Mouse (Mus musculus): ENCODE data around the gene 4930558K02Rik. TPM values are rescaled to one million over a fixed set of nuclear protein-coding genes. Genes with fewer than 3 reads are reported as not detected.

Gene 4930558K02Rik
- polyA plus RNA-seq, 1 experiment from 2014 or later, result not detected

DNA sequence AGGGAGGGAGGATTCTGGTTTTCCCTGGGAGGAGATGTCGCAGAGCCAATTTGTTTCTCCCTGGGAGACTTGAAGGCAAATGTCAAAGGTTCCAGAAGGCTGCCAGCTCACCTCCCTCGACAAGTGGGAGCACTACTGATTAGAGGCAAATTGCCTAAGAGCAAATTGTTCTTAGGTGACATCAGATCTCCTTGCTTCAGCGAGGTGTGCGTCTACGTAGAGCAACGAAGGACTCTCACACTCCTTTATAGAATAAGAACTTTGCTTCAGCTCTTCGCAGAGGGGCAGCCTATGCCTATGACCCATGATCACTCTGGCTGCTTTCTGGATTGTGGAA lies 65.8 kb downstream of the 4930558K02Rik start:
- Histone ChIP-seq H3K27ac (ENCODE audit: low read depth) (no peak overlapping the region), H3K4me2 (no peak overlapping the region), H3K9me3 (ENCODE audit: low read depth, low read length) (no peaks in the 10 kb centered on the region), H3K9ac (no peak overlapping the region), H3K4me3 (ENCODE audit: low read depth, low read length) (no peak overlapping the region), H3K4me1 (ENCODE audit: insufficient read depth) (no peaks in the 10 kb centered on the region), H3K36me3 (ENCODE audit: insufficient read depth) (no peaks in the 10 kb centered on the region), H3K27me3 (ENCODE audit: insufficient read depth, low read length) (no peaks in the 10 kb centered on the region)
- peak; percentile 24 for DNase-seq
- no peak; the same call in 1 of the 2 replicates for ATAC-seq (ENCODE audit: insufficient read depth)
- WGBS, result 45% methylated on average over 7 of the region's 7 CpGs
- TF ChIP-seq CTCF (IDR thresholded peaks at IDR 0.05; ENCODE audit: low read depth), result no peak

- H3K4me1 ChIP-seq (ENCODE audit: insufficient read depth), result no peaks in the 10 kb centered on the region
- DNase-seq (no peak), ATAC-seq (ENCODE audit: insufficient read depth) (no peak)
- H3K27me3 ChIP-seq (ENCODE audit: insufficient read depth, low read length), result no peaks in the 10 kb centered on the region
- no peak for TF ChIP-seq CTCF (IDR thresholded peaks at IDR 0.05; ENCODE audit: low read depth)
- no peak overlapping the region for H3K4me3 ChIP-seq (ENCODE audit: low read depth, low read length)
- 36% methylated on average over 4 of the region's 4 CpGs for whole genome bisulfite sequencing
- no peak overlapping the region for H3K9ac ChIP-seq
- no peak overlapping the region for H3K4me2 ChIP-seq
- H3K36me3 ChIP-seq (ENCODE audit: insufficient read depth), result no peaks in the 10 kb centered on the region
- no peaks in the 10 kb centered on the region for H3K9me3 ChIP-seq (ENCODE audit: low read depth, low read length)
- no peak overlapping the region for H3K27ac ChIP-seq (ENCODE audit: low read depth)
These were observed 66.3 kb downstream of the 4930558K02Rik start for GRCm38 (mm10) chr1:161912940-161913647.

GRCm38 (mm10) chr1:161909074-161909473 lies 70.4 kb downstream of the 4930558K02Rik start:
- Histone ChIP-seq H3K4me3 (ENCODE audit: low read depth, low read length) (no peak overlapping the region), H3K4me1 (ENCODE audit: insufficient read depth) (no peaks in the 10 kb centered on the region), H3K9me3 (ENCODE audit: low read depth, low read length) (no peaks in the 10 kb centered on the region), H3K36me3 (ENCODE audit: insufficient read depth) (no peaks in the 10 kb centered on the region), H3K9ac (no peak overlapping the region), H3K4me2 (no peak overlapping the region), H3K27me3 (ENCODE audit: insufficient read depth, low read length) (no peaks in the 10 kb centered on the region), H3K27ac (ENCODE audit: low read depth) (no peak overlapping the region)
- DNase-seq (no peak), ATAC-seq (ENCODE audit: insufficient read depth) (no peak)
- TF ChIP-seq CTCF (IDR thresholded peaks at IDR 0.05; ENCODE audit: low read depth), result no peak
- WGBS, result 67% methylated on average over 8 of the region's 8 CpGs

DNA sequence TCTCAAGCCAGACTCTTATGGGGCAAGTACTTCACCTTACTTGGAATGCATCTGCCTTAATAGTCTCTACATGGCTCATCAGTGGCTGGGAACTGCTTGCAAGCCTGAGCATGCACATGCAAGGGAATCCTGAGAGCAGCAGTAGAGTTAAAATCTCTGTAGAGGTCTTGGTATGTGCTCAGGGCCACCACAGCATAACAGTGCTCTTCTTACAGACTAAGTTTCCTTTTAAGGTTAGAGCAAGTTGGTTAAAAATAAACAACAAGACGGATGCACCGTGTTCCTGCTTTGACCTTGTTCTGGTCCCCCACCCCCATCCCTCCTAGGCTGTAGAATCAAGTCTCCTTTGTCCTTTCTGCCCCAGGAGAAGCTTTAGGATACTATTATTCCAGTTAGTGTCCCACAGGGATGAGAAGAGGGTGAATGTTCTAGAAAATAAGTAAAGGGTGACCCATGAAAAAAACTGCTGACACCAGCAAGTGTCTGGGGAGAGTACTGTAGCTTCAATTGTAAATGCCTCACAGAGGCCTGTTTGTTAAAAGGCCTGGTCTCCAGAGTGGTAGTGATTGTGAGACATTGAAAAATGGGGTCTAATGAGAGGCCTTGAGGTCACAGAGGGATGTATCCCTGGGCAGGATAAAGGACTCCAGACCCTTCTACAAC lies 71.5 kb downstream of the 4930558K02Rik start:
- no peak overlapping the region for H3K4me2 ChIP-seq
- no peak overlapping the region for H3K27ac ChIP-seq (ENCODE audit: low read depth)
- WGBS, result 5% methylated on average over 2 of the region's 2 CpGs
- TF ChIP-seq CTCF (IDR thresholded peaks at IDR 0.05; ENCODE audit: low read depth), result no peak
- DNase-seq, result peak; percentile 17
- H3K9ac ChIP-seq, result no peak overlapping the region
- H3K27me3 ChIP-seq (ENCODE audit: insufficient read depth, low read length), result no peaks in the 10 kb centered on the region
- ATAC-seq (ENCODE audit: insufficient read depth), result peak; percentile 41; the same call in 1 of the 2 replicates
- H3K4me3 ChIP-seq (ENCODE audit: low read depth, low read length), result no peak overlapping the region
- H3K36me3 ChIP-seq (ENCODE audit: insufficient read depth), result no peaks in the 10 kb centered on the region
- no peaks in the 10 kb centered on the region for H3K4me1 ChIP-seq (ENCODE audit: insufficient read depth)
- no peaks in the 10 kb centered on the region for H3K9me3 ChIP-seq (ENCODE audit: low read depth, low read length)

- no peak overlapping the region for H3K4me3 ChIP-seq (ENCODE audit: low read depth, low read length)
- DNase-seq (no peak), ATAC-seq (ENCODE audit: insufficient read depth) (no peak)
- no peaks in the 10 kb centered on the region for H3K27me3 ChIP-seq (ENCODE audit: insufficient read depth, low read length)
- H3K4me1 ChIP-seq (ENCODE audit: insufficient read depth), result no peaks in the 10 kb centered on the region
- no peaks in the 10 kb centered on the region for H3K36me3 ChIP-seq (ENCODE audit: insufficient read depth)
- H3K9me3 ChIP-seq (ENCODE audit: low read depth, low read length), result no peaks in the 10 kb centered on the region
- no peak overlapping the region for H3K9ac ChIP-seq
- 78% methylated on average over 4 of the region's 4 CpGs for WGBS
- TF ChIP-seq CTCF (IDR thresholded peaks at IDR 0.05; ENCODE audit: low read depth), result no peak
- no peak overlapping the region for H3K4me2 ChIP-seq
- H3K27ac ChIP-seq (ENCODE audit: low read depth), result no peak overlapping the region
These were observed 72.3 kb downstream of the 4930558K02Rik start for GRCm38 (mm10) chr1:161907111-161907510.

DNA sequence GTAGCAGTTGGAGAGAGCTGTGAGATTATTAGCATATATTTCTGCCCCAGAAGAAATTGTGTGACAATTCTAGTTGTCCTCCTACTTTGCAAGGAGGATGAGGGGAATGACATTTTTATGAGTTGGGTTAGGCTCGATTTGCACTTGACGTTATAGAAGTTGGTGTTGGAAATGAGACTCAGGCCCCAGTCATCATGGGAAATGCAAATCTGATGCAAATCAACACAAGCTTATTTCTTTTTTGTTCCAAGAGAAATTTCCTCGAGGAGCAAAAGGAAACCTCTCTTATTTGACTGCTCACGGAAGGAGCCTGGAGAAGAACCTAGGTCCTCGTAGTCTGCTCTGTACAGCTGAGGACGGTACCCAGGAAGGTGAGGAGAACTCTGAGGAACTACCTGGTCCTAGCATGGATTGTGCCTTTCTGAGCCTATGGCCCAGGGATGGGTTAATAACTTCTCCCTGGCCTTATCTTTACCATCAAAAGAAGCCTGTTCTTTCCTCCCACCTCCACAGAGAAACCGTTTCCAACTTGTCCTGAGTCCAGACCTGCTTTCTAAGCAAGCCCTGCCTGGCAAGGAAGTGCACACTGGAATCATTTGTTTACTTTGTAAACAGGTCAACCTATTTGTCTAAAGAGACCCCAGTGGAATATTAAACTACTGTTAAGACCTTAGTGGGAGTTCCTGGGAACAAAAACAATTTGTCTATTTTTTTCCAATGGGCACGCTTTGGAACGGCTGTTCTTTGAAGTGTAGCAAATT lies 76.6 kb downstream of the 4930558K02Rik start:
- Histone ChIP-seq H3K4me3 (ENCODE audit: low read depth, low read length) (no peak overlapping the region), H3K27me3 (ENCODE audit: insufficient read depth, low read length) (no peaks in the 10 kb centered on the region), H3K9me3 (ENCODE audit: low read depth, low read length) (no peaks in the 10 kb centered on the region), H3K4me2 (no peak overlapping the region), H3K9ac (no peak overlapping the region), H3K4me1 (ENCODE audit: insufficient read depth) (no peaks in the 10 kb centered on the region), H3K27ac (ENCODE audit: low read depth) (no peak overlapping the region), H3K36me3 (ENCODE audit: insufficient read depth) (no peaks in the 10 kb centered on the region)
- ATAC-seq (ENCODE audit: insufficient read depth), result no peak
- no peak for DNase-seq
- 65% methylated on average over 9 of the region's 9 CpGs for WGBS
- no peak for TF ChIP-seq CTCF (IDR thresholded peaks at IDR 0.05; ENCODE audit: low read depth)

DNA sequence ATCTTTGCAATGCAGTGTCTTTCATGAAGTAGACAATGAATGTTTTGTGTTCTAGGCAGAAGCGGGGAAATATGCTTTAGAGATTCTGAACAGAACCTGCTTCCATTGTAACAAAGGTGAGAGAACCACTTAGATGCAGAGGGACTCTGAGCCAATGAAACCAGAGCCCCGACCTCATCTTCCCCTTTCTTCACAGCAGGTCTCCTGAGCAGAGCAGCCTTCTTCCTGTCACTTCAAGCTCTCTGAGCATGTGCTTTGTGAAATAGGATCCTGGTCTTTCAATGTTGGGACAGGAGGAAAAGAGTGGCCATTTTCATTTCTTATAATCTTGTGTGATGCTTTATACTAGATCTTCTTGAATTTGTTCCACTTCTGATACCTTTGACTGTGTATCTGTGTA lies 79.3 kb downstream of the 4930558K02Rik start:
- H3K27ac ChIP-seq (ENCODE audit: low read depth), result no peak overlapping the region
- no peaks in the 10 kb centered on the region for H3K27me3 ChIP-seq (ENCODE audit: insufficient read depth, low read length)
- TF ChIP-seq CTCF (IDR thresholded peaks at IDR 0.05; ENCODE audit: low read depth), result no peak
- WGBS, result 53% methylated on average over 2 of the region's 2 CpGs
- H3K9ac ChIP-seq, result no peak overlapping the region
- no peaks in the 10 kb centered on the region for H3K9me3 ChIP-seq (ENCODE audit: low read depth, low read length)
- H3K4me3 ChIP-seq (ENCODE audit: low read depth, low read length), result no peak overlapping the region
- no peak overlapping the region for H3K4me2 ChIP-seq
- no peaks in the 10 kb centered on the region for H3K36me3 ChIP-seq (ENCODE audit: insufficient read depth)
- DNase-seq, result no peak
- 0 out of 2 replicates have a peak, but pooled peaks cover 3% of the 10 kb centered on the region for H3K4me1 ChIP-seq (ENCODE audit: insufficient read depth)
- ATAC-seq (ENCODE audit: insufficient read depth), result no peak

Measured in lung, embryonic 14.5 days (tissue).